Mouse (Mus musculus) adrenal gland, postnatal 4 days (tissue): ENCODE results near the gene Creb5. TPM values are rescaled to one million over a fixed set of nuclear protein-coding genes. Genes with fewer than 3 reads are reported as not detected.
A peak's percentile ranks its signal among the peaks of the same experiment; 100 is the strongest.

Experiments
- DNase-seq, 2 experiments: peaks; one replicate each; pipeline ENCODE4 v3.0.0; 2021 to 2022; ENCODE audit warnings: low spot score in 2 of 2, mixed read lengths in 2 of 2
- total RNA-seq, 2 experiments: library from RNA; stranded (reverse); gene quantifications; 2 replicates each; pipeline ENCODE4 v1.2.3; 2021

The Creb5 gene
- total RNA-seq, 2 experiments from 2014 or later = 7.2 to 7.4 TPM

DNA sequence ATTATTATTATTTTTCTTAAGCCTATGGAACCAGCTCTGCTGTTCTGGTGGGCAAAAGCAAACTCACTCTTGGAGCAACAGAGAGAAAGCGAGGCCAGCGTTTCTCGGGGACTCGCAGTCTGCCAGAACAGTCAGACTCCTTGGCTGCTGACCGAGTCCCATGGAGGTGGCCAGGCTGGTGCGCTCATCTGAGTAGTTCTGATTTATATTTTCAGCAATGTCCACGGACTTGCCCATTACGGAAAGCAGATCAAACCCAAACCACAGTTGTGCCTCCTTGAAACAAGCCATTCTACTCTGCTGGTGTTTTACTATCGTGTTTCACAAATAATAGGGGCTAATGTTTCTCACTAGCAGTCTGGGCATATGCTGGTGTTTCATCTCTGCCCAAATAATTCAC lies 408.1 kb downstream of the Creb5 start:
- DNase-seq = no peak

- DNase-seq = no peak
Measured at GRCm38 (mm10) chr6:53696471-53696870, 409.4 kb downstream of the Creb5 start.

DNA sequence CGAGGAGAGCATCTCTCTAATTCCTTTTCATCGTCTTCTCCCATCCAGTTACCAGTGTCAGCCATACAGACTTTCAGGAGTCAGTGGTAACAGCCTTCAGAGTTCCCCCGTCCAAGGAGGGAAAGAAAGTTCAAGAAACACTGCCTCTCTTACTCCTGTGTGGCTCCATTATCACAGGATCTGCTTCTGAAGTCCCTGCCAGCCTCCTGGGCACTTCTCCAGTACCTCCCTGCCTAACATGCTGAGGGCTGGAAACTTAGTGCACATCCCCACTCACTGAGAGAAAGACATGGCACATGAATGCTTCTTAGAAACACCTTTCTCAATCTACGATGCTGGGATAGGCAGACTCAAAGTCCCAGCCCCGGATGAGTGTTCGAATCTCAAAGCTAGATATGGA lies 409.9 kb downstream of the Creb5 start:
- no peak for DNase-seq

- no peak for DNase-seq
Measured at GRCm38 (mm10) chr6:53698128-53698749, 411.2 kb downstream of the Creb5 start.

DNA sequence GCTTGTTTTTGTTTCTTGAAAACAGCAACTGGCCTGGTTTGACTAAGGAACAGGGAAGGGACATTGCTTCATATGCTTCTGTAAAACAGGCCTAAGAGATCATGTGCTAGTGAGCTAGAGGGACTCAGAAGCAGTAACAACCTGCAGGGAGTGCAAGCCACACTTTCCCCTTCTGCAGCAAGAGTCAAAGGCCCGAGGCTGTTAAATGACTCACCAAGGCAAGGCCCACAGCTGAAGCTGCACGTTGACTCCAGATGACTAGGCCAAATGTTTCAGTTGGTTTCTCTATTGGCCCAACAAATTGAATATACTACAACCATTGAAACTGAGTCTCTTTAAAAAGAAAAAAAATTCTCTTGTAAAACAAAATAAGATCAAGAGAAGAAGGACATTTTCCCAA lies 417.4 kb downstream of the Creb5 start:
- DNase-seq = no peak

GRCm38 (mm10) chr6:53706604-53707330 lies 419.7 kb downstream of the Creb5 start:
- no peak for DNase-seq

- no peak for DNase-seq
Measured at GRCm38 (mm10) chr6:53707795-53708194, 420.7 kb downstream of the Creb5 start.

DNA sequence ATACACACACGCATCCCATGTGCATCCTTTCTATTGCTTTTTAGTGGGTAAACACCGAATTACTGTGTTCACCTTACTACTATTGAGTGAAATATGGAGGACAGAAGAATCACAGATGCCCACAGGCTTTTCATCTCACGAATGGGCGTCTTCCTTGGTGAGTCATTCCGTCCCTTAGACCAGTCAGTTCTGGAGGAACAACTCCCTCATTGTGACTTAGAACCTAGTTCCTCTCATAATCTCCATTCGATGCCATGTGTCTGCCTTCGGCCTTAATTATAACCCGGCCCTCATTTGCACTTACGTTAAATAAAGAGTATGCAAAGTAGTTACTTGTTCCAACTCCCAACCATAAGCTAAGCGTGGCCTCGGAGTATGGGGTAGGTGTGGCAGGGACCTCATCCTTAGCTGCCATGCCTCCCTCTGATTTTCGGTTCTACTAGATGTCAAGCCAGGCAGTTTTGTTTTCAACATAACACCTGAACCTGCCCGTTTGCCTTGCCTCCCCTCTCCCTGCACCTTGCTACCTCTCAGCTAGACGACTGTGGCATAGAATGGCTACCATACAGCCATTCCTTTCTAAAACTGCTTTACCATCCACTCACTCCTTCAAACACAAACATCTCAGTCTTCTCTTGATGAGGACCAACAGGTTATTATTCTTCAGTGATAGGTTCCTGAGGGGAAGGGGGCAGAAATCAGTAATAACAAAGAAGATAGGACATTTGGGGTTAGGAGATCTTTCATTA lies 422.8 kb downstream of the Creb5 start:
- no peak for DNase-seq

- no peak for DNase-seq
Measured at GRCm38 (mm10) chr6:53710560-53710959, 423.5 kb downstream of the Creb5 start.

DNA sequence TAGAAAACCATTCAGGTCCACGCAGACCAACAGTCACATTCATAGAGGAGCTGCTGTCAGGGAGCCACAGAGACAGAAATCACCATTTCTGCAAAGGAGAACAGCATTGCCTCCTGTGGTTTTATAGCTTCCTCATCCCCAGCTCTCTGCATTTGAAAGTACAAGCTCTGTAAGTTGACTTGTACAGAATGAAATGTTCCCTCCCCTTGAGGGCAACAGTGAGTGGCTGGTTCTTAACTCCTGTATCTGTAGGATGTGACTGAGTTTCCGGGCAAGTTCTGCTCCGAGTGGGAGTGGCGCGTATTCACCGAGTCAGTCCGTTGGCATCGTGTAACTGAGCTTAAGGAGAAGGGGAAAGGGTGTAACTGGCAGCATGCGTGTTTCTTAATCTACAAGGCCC lies 426.1 kb downstream of the Creb5 start:
- no peak for DNase-seq

GRCm38 (mm10) chr6:53714908-53715321 lies 427.8 kb downstream of the Creb5 start:
- no peak for DNase-seq

DNA sequence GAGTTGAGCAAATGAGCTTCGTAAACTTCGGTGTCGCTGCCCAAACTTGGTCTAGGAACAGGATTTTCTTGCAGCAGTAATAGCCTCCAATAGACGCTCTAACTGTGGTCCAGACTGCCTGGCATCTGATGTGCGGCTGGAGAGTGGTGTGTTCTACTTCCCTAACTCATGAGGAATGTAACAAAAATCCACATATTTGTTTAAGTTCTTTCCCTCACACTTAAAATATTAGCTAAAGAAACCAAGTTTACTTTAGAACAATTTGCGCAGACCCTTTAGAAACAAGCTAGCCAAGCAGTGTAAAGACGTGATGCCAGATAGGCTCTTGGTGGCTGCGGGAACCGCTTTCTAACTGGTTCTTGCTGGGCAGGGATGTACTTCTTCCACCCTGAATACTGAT lies 428.9 kb downstream of the Creb5 start:
- DNase-seq = no peak

DNA sequence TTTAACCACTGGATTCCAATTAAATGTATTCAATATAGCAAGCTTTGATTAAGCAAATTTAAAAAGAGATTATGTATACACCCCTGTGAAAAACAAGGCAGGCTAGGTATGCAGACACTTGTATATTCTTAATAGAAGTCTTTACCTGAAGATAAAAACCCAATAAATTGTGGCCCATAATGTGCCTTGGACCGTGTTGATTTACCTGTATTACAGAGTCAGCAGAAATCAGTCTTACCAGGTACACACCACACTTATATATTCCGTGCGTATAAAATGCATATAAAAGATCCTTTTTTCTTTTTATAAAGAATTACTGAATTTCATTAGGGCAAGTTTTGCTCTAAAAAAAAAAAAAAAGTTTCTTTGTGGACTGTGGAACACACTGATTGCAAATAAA lies 432.9 kb downstream of the Creb5 start:
- DNase-seq = no peak

GRCm38 (mm10) chr6:53721595-53721994 lies 434.5 kb downstream of the Creb5 start:
- DNase-seq = peak; percentile 34 to 50

GRCm38 (mm10) chr6:53722694-53723093 lies 435.6 kb downstream of the Creb5 start:
- no peak for DNase-seq

- no peak for DNase-seq
Measured at GRCm38 (mm10) chr6:53730487-53730886, 443.4 kb downstream of the Creb5 start.

- DNase-seq = no peak
Measured at GRCm38 (mm10) chr6:53730996-53731485, 444.0 kb downstream of the Creb5 start.

- DNase-seq = no peak
Measured at GRCm38 (mm10) chr6:53733546-53733945, 446.5 kb downstream of the Creb5 start.

DNA sequence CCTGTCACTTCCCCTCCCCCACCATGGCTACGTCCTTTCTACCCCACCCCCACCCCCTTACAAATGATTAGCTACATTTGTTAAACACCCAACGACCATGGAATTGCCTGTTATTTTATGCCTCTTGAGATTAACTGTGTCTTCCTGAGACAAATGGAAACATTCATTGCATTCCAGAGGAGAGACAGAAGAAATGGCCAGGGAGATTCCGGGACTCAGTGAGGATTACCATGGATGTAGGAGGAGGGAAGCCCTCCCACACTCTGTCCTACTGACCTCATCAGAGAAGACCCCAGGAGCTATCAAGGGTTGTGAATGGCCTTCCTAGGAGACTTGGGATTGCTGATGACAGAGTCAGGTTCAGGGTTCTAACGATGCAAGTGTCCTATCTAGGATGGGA lies 446.9 kb downstream of the Creb5 start:
- DNase-seq = no peak

DNA sequence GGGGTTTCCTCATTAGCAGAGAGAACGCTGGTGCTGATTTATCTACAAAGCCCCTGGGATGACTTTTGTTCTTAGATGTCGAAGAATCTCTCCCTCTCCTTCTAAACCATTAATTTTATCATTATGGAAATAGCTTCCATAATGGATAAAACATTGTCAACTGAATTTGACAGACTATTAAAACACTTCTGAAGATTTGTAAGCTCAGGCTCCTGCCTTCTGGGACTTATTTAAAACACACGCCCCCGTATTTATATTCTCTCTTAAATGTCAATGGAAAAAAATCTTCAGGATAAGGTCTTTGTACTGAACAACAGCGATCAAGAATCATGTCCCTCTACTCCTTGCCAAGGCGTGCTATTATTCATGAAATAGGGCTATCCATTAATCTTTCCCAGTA lies 448.6 kb downstream of the Creb5 start:
- DNase-seq = no peak

DNA sequence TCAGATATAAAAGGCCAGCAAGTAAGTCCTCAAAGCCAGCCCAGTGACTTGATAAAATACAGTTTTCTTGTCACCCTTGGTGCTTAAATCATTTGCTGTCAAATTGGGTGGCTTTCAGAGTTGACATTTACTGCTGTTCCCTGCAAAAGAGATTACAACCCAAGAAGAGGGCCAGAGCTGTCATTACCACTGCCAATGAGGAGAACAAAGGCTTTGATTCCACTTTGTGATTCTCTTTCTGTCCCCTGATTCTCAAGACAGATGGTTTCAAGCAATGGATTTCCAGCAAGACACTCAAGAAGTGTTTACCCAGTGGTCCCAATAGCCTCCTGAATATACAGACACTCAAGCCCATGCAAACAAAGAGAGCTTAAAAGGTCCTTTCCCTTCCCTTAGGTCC lies 451.1 kb downstream of the Creb5 start:
- no peak for DNase-seq

DNA sequence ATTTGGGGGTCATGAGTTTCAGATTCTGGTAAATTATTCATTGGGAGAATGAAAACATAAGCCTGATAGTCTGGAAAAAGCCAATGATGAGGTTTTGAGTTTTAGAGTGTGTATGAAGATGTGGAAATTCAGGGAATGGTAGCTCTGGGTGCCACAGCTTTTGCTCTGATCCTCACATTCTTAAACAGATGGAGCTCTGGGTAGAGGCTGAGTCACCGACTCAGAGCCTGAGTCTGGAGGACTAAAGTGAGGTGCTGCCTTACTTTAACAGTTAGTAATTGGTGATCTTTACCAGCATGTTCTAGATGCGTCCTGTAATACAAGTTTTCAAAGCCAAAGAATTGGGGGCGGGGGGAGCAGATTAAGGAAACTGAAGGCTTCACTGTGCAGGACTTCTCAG lies 454.2 kb downstream of the Creb5 start:
- DNase-seq = no peak
